Mouse (Mus musculus) kidney, embryonic 16.5 days (tissue): ENCODE measurements around the gene Ccdc71. TPM values are rescaled to one million over a fixed set of nuclear protein-coding genes. Genes with fewer than 3 reads are reported as not detected.

ENCODE experiments used
- ATAC-seq: fragments of 200-750 bp; cut with Nextera tagmentation; 2 replicates; pipeline ENCODE4 v1.8.0; 2017; ENCODE audit warnings: moderate TSS enrichment; ENCODE audit not compliant: low FRiP score, low TSS enrichment
- H3K27ac ChIP-seq: fragments of 300-500 bp; sonication (generic); 2 replicates; pipeline ENCODE4 v1.5.1; 2014; ENCODE audit warnings: low read length
- H3K27me3 ChIP-seq: fragments of 300-500 bp; sonication (generic); 2 replicates; pipeline ENCODE4 v1.6.1; 2014; ENCODE audit warnings: low read length, control low read depth, mixed read lengths; ENCODE audit not compliant: insufficient read depth
- H3K36me3 ChIP-seq: fragments of 300-500 bp; sonication (generic); 2 replicates; pipeline ENCODE4 v1.6.1; 2014; ENCODE audit warnings: low read length, control low read depth, mixed read lengths; ENCODE audit not compliant: insufficient read depth
- H3K4me1 ChIP-seq: fragments of 300-500 bp; sonication (generic); 2 replicates; pipeline ENCODE4 v1.6.1; 2014; ENCODE audit warnings: low read length, control low read depth, mixed read lengths; ENCODE audit not compliant: insufficient read depth
- H3K4me2 ChIP-seq: fragments of 300-500 bp; sonication (generic); replicated peaks from 2 replicates; pipeline ENCODE4 v1.6.1; 2014; ENCODE audit warnings: low read depth, low read length
- H3K4me3 ChIP-seq: fragments of 300-500 bp; sonication (generic); 2 replicates; pipeline ENCODE4 v1.5.1; 2014; ENCODE audit warnings: mild to moderate bottlenecking, low read length
- H3K9ac ChIP-seq: fragments of 300-500 bp; sonication (generic); replicated peaks from 2 replicates; pipeline ENCODE4 v1.6.1; 2014; ENCODE audit warnings: low read length
- H3K9me3 ChIP-seq: fragments of 300-500 bp; sonication (generic); 2 replicates; pipeline ENCODE4 v1.6.1; 2016; ENCODE audit warnings: low read length, control low read depth
- WGBS: fragments of 180-500 bp; shearing (Covaris S2); extraction: QIAGEN DNeasy Blood & Tissue Kit; methylation state at CpG from one replicate; pipeline ENCODE4 v1.1.7; 2014; 5-methylcytosine and 5-hydroxymethylcytosine counted together
- polyA plus RNA-seq: library from polyadenylated mRNA; unstranded; fragments of >200 nt; fragmentation: Nextera tagmentation; extraction: Ambion mirVana; gene quantifications from 2 replicates; pipeline ENCODE4 v1.2.1, GENCODE M21; 2015

Gene Ccdc71
- polyA plus RNA-seq, 1 experiment from 2014 or later, result 77.0 TPM

- WGBS, result 94% methylated on average over 8 of the region's 8 CpGs
- no peak for ATAC-seq
- peaks cover 70% of the 10 kb centered on the region for H3K36me3 ChIP-seq
Measured at GRCm38 (mm10) chr9:108486973-108487530, 26.7 kb downstream of the Ccdc71 start.

GRCm38 (mm10) chr9:108488403-108488802, 28.1 kb downstream of the Ccdc71 start:
- no peaks in the 10 kb centered on the region for H3K9me3 ChIP-seq
- no peak overlapping the region for H3K9ac ChIP-seq
- ATAC-seq, result no peak
- peaks cover 21% of the 10 kb centered on the region for H3K4me1 ChIP-seq
- peaks cover 76% of the 10 kb centered on the region for H3K36me3 ChIP-seq
- no peak overlapping the region for H3K4me2 ChIP-seq
- no peak overlapping the region for H3K4me3 ChIP-seq
- no peaks in the 10 kb centered on the region for H3K27me3 ChIP-seq
- WGBS, result 94% methylated on average over 17 of the region's 17 CpGs
- no peak overlapping the region for H3K27ac ChIP-seq

More at GRCm38 (mm10) chr9:108486973-108487530, 26.7 kb downstream of the Ccdc71 start:
- peaks cover 15% of the 10 kb centered on the region for H3K4me1 ChIP-seq
- no peak overlapping the region for H3K27ac ChIP-seq
- no peak overlapping the region for H3K9ac ChIP-seq
- H3K4me2 ChIP-seq, result no peak overlapping the region
- no peak overlapping the region for H3K4me3 ChIP-seq
- no peaks in the 10 kb centered on the region for H3K27me3 ChIP-seq
- no peaks in the 10 kb centered on the region for H3K9me3 ChIP-seq

GRCm38 (mm10) chr9:108489215-108489614, 28.9 kb downstream of the Ccdc71 start:
- no peak overlapping the region for H3K4me3 ChIP-seq
- peaks cover 21% of the 10 kb centered on the region for H3K4me1 ChIP-seq
- no peaks in the 10 kb centered on the region for H3K27me3 ChIP-seq
- peaks cover 76% of the 10 kb centered on the region for H3K36me3 ChIP-seq
- no peak overlapping the region for H3K9ac ChIP-seq
- H3K4me2 ChIP-seq, result no peak overlapping the region
- ATAC-seq, result no peak
- no peak overlapping the region for H3K27ac ChIP-seq
- H3K9me3 ChIP-seq, result no peaks in the 10 kb centered on the region
- WGBS, result 95% methylated on average over 20 of the region's 20 CpGs

GRCm38 (mm10) chr9:108489702-108490558, 29.6 kb downstream of the Ccdc71 start:
- peak; percentile 28 for ATAC-seq
- peak overlapping the region; percentile 98 for H3K27ac ChIP-seq
- peaks cover 21% of the 10 kb centered on the region for H3K4me1 ChIP-seq
- H3K36me3 ChIP-seq, result peaks cover 78% of the 10 kb centered on the region
- no peaks in the 10 kb centered on the region for H3K9me3 ChIP-seq
- WGBS, result 62% methylated on average over 26 of the region's 26 CpGs
- H3K4me3 ChIP-seq, result peak overlapping the region; percentile 95
- no peaks in the 10 kb centered on the region for H3K27me3 ChIP-seq
- peak overlapping the region; percentile 94 for H3K9ac ChIP-seq
- peak overlapping the region; percentile 92 for H3K4me2 ChIP-seq

GRCm38 (mm10) chr9:108490559-108491285, 30.4 kb downstream of the Ccdc71 start, which contains the start of gene Usp19:
Usp19 (plus strand) TSS chr9:108490602.
- ATAC-seq, result peak; percentile 95
- peaks cover 76% of the 10 kb centered on the region for H3K36me3 ChIP-seq
- 0% methylated on average over 68 of the region's 69 CpGs for WGBS

GRCm38 (mm10) chr9:108491286-108491580, 30.9 kb downstream of the Ccdc71 start:
- Histone ChIP-seq H3K36me3 (peaks cover 76% of the 10 kb centered on the region), H3K4me2 (peak overlapping the region; percentile 92), H3K27me3 (no peaks in the 10 kb centered on the region), H3K4me3 (peak overlapping the region; percentile 95), H3K4me1 (peaks cover 21% of the 10 kb centered on the region), H3K27ac (peak overlapping the region; percentile 98), H3K9ac (peak overlapping the region; percentile 94), H3K9me3 (no peaks in the 10 kb centered on the region)
- 5% methylated on average over 12 of the region's 12 CpGs for WGBS
- no peak for ATAC-seq

More at GRCm38 (mm10) chr9:108490559-108491285, 30.4 kb downstream of the Ccdc71 start, which contains the start of gene Usp19:
- Histone ChIP-seq H3K27me3 (no peaks in the 10 kb centered on the region), H3K27ac (peak within 1 kb of the TSS; percentile 98), H3K9me3 (no peaks in the 10 kb centered on the region), H3K4me2 (peak within 1 kb of the TSS; percentile 92), H3K4me1 (peaks cover 21% of the 10 kb centered on the region), H3K9ac (peak within 1 kb of the TSS; percentile 94), H3K4me3 (peak within 1 kb of the TSS; percentile 95)

- H3K9ac ChIP-seq, result peak overlapping the region; percentile 94
- H3K4me1 ChIP-seq, result peaks cover 21% of the 10 kb centered on the region
- H3K4me2 ChIP-seq, result peak overlapping the region; percentile 92
- peak overlapping the region; percentile 95 for H3K4me3 ChIP-seq
- WGBS, result 76% methylated on average over 16 of the region's 16 CpGs
- H3K9me3 ChIP-seq, result no peaks in the 10 kb centered on the region
- no peak for ATAC-seq
- H3K27me3 ChIP-seq, result no peaks in the 10 kb centered on the region
- H3K36me3 ChIP-seq, result peaks cover 76% of the 10 kb centered on the region
- no peak overlapping the region; the same call in 1 of the 2 replicates for H3K27ac ChIP-seq
Measured at GRCm38 (mm10) chr9:108492043-108492750, 31.9 kb downstream of the Ccdc71 start.

- 98% methylated on average over 8 of the region's 8 CpGs for WGBS
- ATAC-seq, result no peak
Measured at GRCm38 (mm10) chr9:108493246-108493645, 32.9 kb downstream of the Ccdc71 start.

GRCm38 (mm10) chr9:108494146-108494825, 34.0 kb downstream of the Ccdc71 start:
- 94% methylated on average over 19 of the region's 19 CpGs for WGBS
- no peak overlapping the region for H3K9ac ChIP-seq
- H3K36me3 ChIP-seq, result peaks cover 76% of the 10 kb centered on the region
- no peaks in the 10 kb centered on the region for H3K27me3 ChIP-seq
- H3K4me3 ChIP-seq, result no peak overlapping the region
- peaks cover 21% of the 10 kb centered on the region for H3K4me1 ChIP-seq
- no peak for ATAC-seq
- no peak overlapping the region for H3K27ac ChIP-seq
- H3K4me2 ChIP-seq, result no peak overlapping the region
- no peaks in the 10 kb centered on the region for H3K9me3 ChIP-seq

More at GRCm38 (mm10) chr9:108493246-108493645, 32.9 kb downstream of the Ccdc71 start:
- peaks cover 76% of the 10 kb centered on the region for H3K36me3 ChIP-seq
- H3K9me3 ChIP-seq, result no peaks in the 10 kb centered on the region
- H3K4me2 ChIP-seq, result no peak overlapping the region
- no peak overlapping the region for H3K4me3 ChIP-seq
- no peak overlapping the region for H3K27ac ChIP-seq
- no peak overlapping the region for H3K9ac ChIP-seq
- H3K27me3 ChIP-seq, result no peaks in the 10 kb centered on the region
- peaks cover 21% of the 10 kb centered on the region for H3K4me1 ChIP-seq
